Mouse (Mus musculus): Measurements from ENCODE around the gene Edil3. TPM values are rescaled to one million over a fixed set of nuclear protein-coding genes. Genes with fewer than 3 reads are reported as not detected.
"Not testable (repeated sequence)": the region's sequence is repeated elsewhere in the genome, so short reads cannot be mapped to it uniquely, and the experiment has no call there.

Gene Edil3
- polyA plus RNA-seq, 1 experiment from 2014 or later = 12.9 TPM

DNA sequence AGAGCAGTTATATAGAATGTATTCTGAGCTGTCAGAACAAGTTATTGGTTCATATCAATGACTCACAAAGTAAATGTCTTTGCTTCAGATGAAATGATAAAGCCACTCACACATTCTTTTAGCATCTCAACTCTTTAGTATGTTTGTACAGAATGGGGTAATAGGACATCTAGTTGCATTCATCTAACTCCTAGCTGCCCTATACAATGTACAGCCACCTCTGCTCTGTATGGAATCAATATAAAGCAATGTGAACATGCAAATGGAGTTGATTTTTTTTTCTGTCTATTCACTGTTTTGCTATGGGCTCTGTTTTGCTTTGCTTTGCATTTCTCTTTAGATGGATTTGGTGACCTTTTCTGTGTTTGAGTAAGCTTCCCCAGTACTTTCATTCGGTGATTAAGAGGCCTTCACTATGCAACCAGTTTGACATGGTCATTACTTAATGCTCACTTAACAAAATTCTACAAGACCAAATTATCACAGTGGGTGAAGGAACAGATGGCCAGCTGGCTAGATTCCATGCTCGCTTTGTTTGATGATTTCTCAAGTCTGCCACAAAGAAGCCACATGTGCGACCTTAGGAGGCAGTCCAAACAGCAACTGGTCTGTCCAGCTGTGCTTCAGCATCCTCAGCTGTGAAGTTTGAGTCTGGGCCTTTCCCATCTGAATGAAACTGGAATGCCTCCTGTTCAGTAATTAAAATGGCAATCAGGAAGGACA is 208.7 kb downstream of the Edil3 start:
- Histone ChIP-seq H3K4me3 (ENCODE audit: low read depth, low read length) (no peak overlapping the region), H3K27me3 (replicated peaks; ENCODE audit: control insufficient read depth, insufficient read depth, low read length) (no peaks in the 10 kb centered on the region), H3K4me2 (ENCODE audit: low read length) (no peak overlapping the region), H3K27ac (ENCODE audit: low read depth) (no peak overlapping the region), H3K9ac (ENCODE audit: low read length) (no peak overlapping the region), H3K36me3 (ENCODE audit: control insufficient read depth, insufficient read depth, low read length) (no peaks in the 10 kb centered on the region), H3K4me1 (replicated peaks; ENCODE audit: control insufficient read depth, insufficient read depth, low read length) (no peaks in the 10 kb centered on the region), H3K9me3 (ENCODE audit: control insufficient read depth, low read length) (no peaks in the 10 kb centered on the region)
- WGBS = 48% methylated on average over 3 of the region's 3 CpGs
- DNase-seq (ENCODE audit: low spot score) (peak; percentile 57), ATAC-seq (replicated peaks; ENCODE audit: low FRiP score, low TSS enrichment, low read depth) (no peak)

DNA sequence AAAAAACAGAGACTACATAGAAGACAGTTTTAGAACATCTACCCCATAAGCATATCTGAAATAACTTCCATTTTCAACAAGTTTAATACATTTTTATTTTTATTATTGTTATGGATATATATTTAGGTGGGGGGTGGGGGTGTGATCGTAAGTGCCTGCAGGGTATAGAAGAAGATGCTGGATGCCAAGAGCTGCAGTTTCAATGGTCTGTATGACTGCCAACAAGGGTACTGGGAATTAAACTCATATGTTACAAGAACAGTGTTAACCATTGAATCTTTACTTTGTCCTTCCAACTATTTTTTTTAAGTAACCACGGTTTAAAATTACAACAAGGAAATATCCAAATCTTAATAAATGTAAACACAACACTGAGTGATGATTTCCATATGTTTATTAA is 214.4 kb downstream of the Edil3 start:
- Histone ChIP-seq H3K9ac (ENCODE audit: low read length) (no peak overlapping the region), H3K27ac (ENCODE audit: low read depth) (no peak overlapping the region), H3K9me3 (ENCODE audit: control insufficient read depth, low read length) (no peaks in the 10 kb centered on the region), H3K36me3 (ENCODE audit: control insufficient read depth, insufficient read depth, low read length) (no peaks in the 10 kb centered on the region), H3K4me1 (replicated peaks; ENCODE audit: control insufficient read depth, insufficient read depth, low read length) (no peaks in the 10 kb centered on the region), H3K27me3 (replicated peaks; ENCODE audit: control insufficient read depth, insufficient read depth, low read length) (no peaks in the 10 kb centered on the region), H3K4me2 (ENCODE audit: low read length) (no peak overlapping the region), H3K4me3 (ENCODE audit: low read depth, low read length) (no peak overlapping the region)
- DNase-seq (ENCODE audit: low spot score) = no peak
- ATAC-seq (replicated peaks; ENCODE audit: low FRiP score, low TSS enrichment, low read depth) = no peak
- WGBS = 68% methylated on average over 2 of the region's 2 CpGs

DNA sequence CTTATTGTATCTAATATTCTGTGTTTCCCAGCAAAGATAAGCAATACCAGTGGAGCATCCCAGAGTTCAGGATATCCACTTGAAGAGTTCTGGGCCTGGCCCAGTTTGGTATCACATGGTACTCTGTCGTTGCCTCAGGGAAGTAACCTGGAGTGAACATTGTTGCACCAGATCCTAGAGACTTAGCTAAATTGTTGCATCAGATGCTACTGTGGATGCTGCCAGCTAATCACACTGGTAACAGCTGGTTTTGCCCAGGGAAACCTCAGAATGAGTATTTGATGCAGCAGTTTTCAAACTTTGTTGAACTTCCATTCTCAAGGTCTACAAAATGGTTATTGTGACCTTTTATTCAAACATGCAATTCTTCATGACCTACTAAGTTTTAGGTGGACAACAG is 220.2 kb downstream of the Edil3 start:
- Histone ChIP-seq H3K9me3 (ENCODE audit: control insufficient read depth, low read length) (no peaks in the 10 kb centered on the region), H3K36me3 (ENCODE audit: control insufficient read depth, insufficient read depth, low read length) (no peaks in the 10 kb centered on the region), H3K4me3 (ENCODE audit: low read depth, low read length) (no peak overlapping the region), H3K27me3 (replicated peaks; ENCODE audit: control insufficient read depth, insufficient read depth, low read length) (no peaks in the 10 kb centered on the region), H3K9ac (ENCODE audit: low read length) (no peak overlapping the region), H3K27ac (ENCODE audit: low read depth) (no peak overlapping the region), H3K4me1 (replicated peaks; ENCODE audit: control insufficient read depth, insufficient read depth, low read length) (no peaks in the 10 kb centered on the region), H3K4me2 (ENCODE audit: low read length) (no peak overlapping the region)
- DNase-seq (ENCODE audit: low spot score) (no peak), ATAC-seq (replicated peaks; ENCODE audit: low FRiP score, low TSS enrichment, low read depth) (no peak)
- 92% methylated on average over 1 of the region's 1 CpGs for WGBS

DNA sequence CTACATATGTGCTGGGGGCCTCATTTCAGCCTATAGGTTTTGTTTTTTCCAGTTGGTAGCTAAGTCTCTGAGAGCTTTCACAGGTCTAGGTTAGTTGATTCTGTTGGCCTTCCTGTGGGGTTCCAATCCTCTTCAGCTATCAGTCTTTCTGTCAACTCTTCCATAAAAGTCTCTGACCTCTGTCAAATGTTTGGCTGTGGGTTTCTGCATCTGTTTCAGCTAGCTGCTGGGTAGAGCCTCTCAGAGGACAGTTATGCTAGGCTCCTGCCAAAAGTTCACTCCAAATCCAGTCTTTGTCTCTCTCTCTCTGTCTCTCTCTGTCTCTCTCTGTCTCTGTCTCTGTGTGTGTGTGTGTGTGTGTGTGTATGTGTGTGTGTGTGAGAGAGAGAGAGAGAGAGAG is 248.9 kb downstream of the Edil3 start:
- not testable (repeated sequence) for ATAC-seq (replicated peaks; ENCODE audit: low FRiP score, low TSS enrichment, low read depth); H3K9ac ChIP-seq (ENCODE audit: low read length); DNase-seq (ENCODE audit: low spot score); H3K27ac ChIP-seq (ENCODE audit: low read depth); H3K4me3 ChIP-seq (ENCODE audit: low read depth, low read length); H3K36me3 ChIP-seq (ENCODE audit: control insufficient read depth, insufficient read depth, low read length); H3K9me3 ChIP-seq (ENCODE audit: control insufficient read depth, low read length); H3K4me2 ChIP-seq (ENCODE audit: low read length); H3K4me1 ChIP-seq (replicated peaks; ENCODE audit: control insufficient read depth, insufficient read depth, low read length); H3K27me3 ChIP-seq (replicated peaks; ENCODE audit: control insufficient read depth, insufficient read depth, low read length)

DNA sequence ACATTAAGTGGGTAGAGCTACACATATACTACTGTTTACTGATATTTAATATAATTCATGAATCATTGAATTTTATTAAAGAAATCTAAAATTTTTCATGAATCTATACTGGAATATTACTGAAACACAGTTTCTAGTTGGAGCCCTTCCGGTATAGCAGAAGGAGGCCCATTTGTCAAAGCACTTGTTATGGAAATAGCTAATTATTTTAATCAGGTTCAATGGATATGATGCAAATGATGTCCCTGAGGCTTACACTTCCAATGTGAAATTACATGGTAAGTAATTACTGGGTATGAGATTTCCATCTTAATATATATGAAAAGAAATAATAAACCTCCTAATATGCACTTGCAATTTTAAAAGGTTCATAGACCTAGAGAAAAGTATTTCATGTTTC is 254.9 kb downstream of the Edil3 start:
- no peak overlapping the region for H3K4me3 ChIP-seq (ENCODE audit: low read depth, low read length)
- no peaks in the 10 kb centered on the region for H3K27me3 ChIP-seq (replicated peaks; ENCODE audit: control insufficient read depth, insufficient read depth, low read length)
- no peaks in the 10 kb centered on the region for H3K9me3 ChIP-seq (ENCODE audit: control insufficient read depth, low read length)
- DNase-seq (ENCODE audit: low spot score) (no peak), ATAC-seq (replicated peaks; ENCODE audit: low FRiP score, low TSS enrichment, low read depth) (no peak)
- H3K9ac ChIP-seq (ENCODE audit: low read length) = no peak overlapping the region
- WGBS = 92% methylated on average over 1 of the region's 1 CpGs
- no peaks in the 10 kb centered on the region for H3K36me3 ChIP-seq (ENCODE audit: control insufficient read depth, insufficient read depth, low read length)
- H3K4me1 ChIP-seq (replicated peaks; ENCODE audit: control insufficient read depth, insufficient read depth, low read length) = no peaks in the 10 kb centered on the region
- H3K27ac ChIP-seq (ENCODE audit: low read depth) = no peak overlapping the region
- no peak overlapping the region for H3K4me2 ChIP-seq (ENCODE audit: low read length)

DNA sequence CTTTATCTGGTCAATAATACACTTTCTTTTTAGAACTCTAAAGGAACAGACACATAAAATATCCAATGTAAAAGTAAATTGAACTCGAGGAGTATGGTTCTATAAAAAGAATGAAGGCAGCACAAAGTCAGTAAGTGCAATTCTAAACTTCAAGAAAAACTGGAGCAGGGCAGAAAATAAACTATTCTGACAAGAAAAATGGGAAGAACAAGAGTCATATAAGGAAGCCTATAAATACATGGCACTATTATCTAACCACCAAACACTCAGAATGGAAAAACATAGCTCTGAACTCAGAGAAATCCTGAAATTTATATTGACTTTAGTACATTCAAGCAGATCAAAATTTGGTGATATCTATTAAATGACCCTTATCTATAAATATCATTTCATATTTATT is 284.6 kb downstream of the Edil3 start:
- Histone ChIP-seq H3K27me3 (replicated peaks; ENCODE audit: control insufficient read depth, insufficient read depth, low read length) (no peaks in the 10 kb centered on the region), H3K27ac (ENCODE audit: low read depth) (no peak overlapping the region), H3K9ac (ENCODE audit: low read length) (no peak overlapping the region), H3K4me1 (replicated peaks; ENCODE audit: control insufficient read depth, insufficient read depth, low read length) (no peaks in the 10 kb centered on the region), H3K4me2 (ENCODE audit: low read length) (no peak overlapping the region), H3K9me3 (ENCODE audit: control insufficient read depth, low read length) (no peaks in the 10 kb centered on the region), H3K4me3 (ENCODE audit: low read depth, low read length) (no peak overlapping the region), H3K36me3 (ENCODE audit: control insufficient read depth, insufficient read depth, low read length) (no peaks in the 10 kb centered on the region)
- 39% methylated on average over 1 of the region's 1 CpGs for WGBS
- DNase-seq (ENCODE audit: low spot score) (no peak), ATAC-seq (replicated peaks; ENCODE audit: low FRiP score, low TSS enrichment, low read depth) (no peak)

DNA sequence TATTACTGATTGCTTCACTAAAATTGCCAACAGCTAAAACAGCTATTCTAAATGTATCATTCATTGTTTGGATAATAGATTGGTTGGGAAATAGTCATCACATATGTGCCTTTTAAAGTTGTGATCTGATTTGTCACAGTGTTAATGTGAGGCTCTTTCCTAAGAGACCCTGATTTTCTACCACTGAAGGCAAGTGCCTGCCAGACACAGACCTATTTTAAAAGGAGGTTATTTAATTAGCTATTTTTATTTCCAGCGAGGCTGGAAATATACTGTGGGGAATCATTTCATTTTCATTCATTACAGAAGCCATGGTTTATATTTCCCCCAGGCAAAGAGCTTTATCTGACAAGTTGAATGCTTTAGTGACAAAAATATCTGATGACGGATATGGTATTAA is 296.3 kb downstream of the Edil3 start:
- WGBS = 53% methylated on average over 2 of the region's 2 CpGs
- Histone ChIP-seq H3K9ac (ENCODE audit: low read length) (no peak overlapping the region), H3K4me3 (ENCODE audit: low read depth, low read length) (no peak overlapping the region), H3K27me3 (replicated peaks; ENCODE audit: control insufficient read depth, insufficient read depth, low read length) (no peaks in the 10 kb centered on the region), H3K9me3 (ENCODE audit: control insufficient read depth, low read length) (no peaks in the 10 kb centered on the region), H3K27ac (ENCODE audit: low read depth) (no peak overlapping the region), H3K4me2 (ENCODE audit: low read length) (no peak overlapping the region), H3K4me1 (replicated peaks; ENCODE audit: control insufficient read depth, insufficient read depth, low read length) (0 out of 2 replicates have a peak, but pooled peaks cover 2% of the 10 kb centered on the region), H3K36me3 (ENCODE audit: control insufficient read depth, insufficient read depth, low read length) (no peaks in the 10 kb centered on the region)
- ATAC-seq (replicated peaks; ENCODE audit: low FRiP score, low TSS enrichment, low read depth) (no peak), DNase-seq (ENCODE audit: low spot score) (no peak)

DNA sequence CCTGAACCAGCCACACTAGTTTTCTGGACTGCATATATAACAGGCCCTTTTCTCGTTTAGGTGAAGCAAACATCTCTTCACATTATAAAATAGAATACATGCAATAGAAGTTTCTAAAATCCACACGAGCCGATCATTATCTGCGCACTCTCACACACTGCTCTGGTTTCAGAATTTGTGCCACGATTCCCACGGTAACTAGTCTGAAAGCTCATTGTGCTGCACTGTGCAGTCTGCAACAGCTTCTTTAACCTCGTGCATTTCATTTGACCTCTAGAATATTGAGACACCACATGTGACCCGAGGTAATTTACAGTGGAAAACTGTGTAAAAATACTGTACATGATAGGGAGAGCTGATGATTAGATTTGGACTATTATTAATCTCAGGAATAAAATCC is 298.5 kb downstream of the Edil3 start:
- H3K4me3 ChIP-seq (ENCODE audit: low read depth, low read length) = no peak overlapping the region
- 69% methylated on average over 8 of the region's 8 CpGs for WGBS
- H3K36me3 ChIP-seq (ENCODE audit: control insufficient read depth, insufficient read depth, low read length) = no peaks in the 10 kb centered on the region
- H3K27me3 ChIP-seq (replicated peaks; ENCODE audit: control insufficient read depth, insufficient read depth, low read length) = no peaks in the 10 kb centered on the region
- no peak for DNase-seq (ENCODE audit: low spot score)
- no peak overlapping the region for H3K27ac ChIP-seq (ENCODE audit: low read depth)
- H3K4me2 ChIP-seq (ENCODE audit: low read length) = no peak overlapping the region
- H3K4me1 ChIP-seq (replicated peaks; ENCODE audit: control insufficient read depth, insufficient read depth, low read length) = no peaks in the 10 kb centered on the region
- no peaks in the 10 kb centered on the region for H3K9me3 ChIP-seq (ENCODE audit: control insufficient read depth, low read length)
- ATAC-seq (replicated peaks; ENCODE audit: low FRiP score, low TSS enrichment, low read depth) = no peak
- no peak overlapping the region for H3K9ac ChIP-seq (ENCODE audit: low read length)

DNA sequence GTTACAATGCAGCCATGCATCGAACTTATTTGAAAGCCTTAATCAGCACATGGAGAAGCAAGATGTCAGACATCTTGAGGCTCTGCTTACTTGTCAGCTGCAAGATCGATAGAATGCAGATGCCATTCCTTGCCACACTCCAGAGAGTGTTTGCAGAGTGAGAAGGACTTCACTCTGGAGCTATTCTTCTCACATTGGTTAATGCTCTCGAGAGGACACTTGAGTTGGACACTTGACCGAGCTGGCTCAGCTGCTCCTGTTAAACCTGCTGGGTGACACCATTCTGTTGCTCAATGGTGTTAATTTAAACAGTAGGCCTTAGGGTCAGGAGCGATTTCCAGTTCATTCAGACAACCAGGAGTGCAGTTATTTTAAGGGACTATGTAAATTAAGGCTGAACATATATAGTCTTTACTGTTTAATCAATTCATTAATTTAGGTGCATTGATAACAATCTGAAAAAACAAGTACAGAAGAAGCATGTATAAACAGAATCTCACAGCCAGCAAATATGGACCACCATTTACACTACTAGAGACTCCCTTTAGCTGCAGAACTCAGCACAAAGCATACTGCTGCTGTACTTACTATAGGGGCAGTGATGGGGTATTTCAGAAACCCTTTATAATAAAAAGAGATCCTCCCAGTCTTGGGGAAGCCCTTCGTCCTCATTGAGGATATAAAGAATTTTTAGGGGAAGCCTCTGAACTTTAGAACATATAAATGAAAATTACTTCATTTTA is 301.4 kb downstream of the Edil3 start:
- no peaks in the 10 kb centered on the region for H3K27me3 ChIP-seq (replicated peaks; ENCODE audit: control insufficient read depth, insufficient read depth, low read length)
- ATAC-seq (replicated peaks; ENCODE audit: low FRiP score, low TSS enrichment, low read depth) = no peak
- no peaks in the 10 kb centered on the region for H3K4me1 ChIP-seq (replicated peaks; ENCODE audit: control insufficient read depth, insufficient read depth, low read length)
- no peak overlapping the region for H3K9ac ChIP-seq (ENCODE audit: low read length)
- H3K9me3 ChIP-seq (ENCODE audit: control insufficient read depth, low read length) = no peaks in the 10 kb centered on the region
- WGBS = 62% methylated on average over 6 of the region's 6 CpGs
- H3K27ac ChIP-seq (ENCODE audit: low read depth) = no peak overlapping the region
- no peak overlapping the region for H3K4me2 ChIP-seq (ENCODE audit: low read length)
- DNase-seq (ENCODE audit: low spot score) = no peak
- H3K4me3 ChIP-seq (ENCODE audit: low read depth, low read length) = no peak overlapping the region
- no peaks in the 10 kb centered on the region for H3K36me3 ChIP-seq (ENCODE audit: control insufficient read depth, insufficient read depth, low read length)

Measured in intestine, embryonic 14.5 days (tissue).